Mouse (Mus musculus): ENCODE data around the gene Zfp775. TPM values are rescaled to one million over a fixed set of nuclear protein-coding genes. Genes with fewer than 3 reads are reported as not detected.
A peak's percentile ranks its signal among the peaks of the same experiment; 100 is the strongest.

The Zfp775 gene
- polyA plus RNA-seq, 1 experiment from 2014 or later: 7.4 TPM

DNA sequence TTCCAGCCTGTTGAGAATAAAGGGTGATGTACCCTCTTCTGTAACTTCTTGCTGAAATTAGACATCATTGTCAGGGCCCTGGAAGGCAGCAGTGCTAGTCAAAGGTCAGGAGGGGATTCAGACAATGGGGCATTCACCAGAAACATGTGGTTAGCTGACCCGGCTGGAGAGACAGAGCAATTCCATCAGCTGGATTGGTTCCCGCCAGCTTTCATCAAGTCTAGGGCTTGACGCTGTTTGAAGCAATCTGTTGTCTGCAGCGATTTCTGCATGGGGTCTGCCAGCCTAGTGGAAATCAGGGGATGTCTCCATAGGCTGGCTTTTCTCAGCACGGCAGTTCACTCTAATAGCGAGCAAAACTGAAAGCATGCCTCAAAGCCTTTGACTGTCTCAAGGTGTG lies 34.7 kb downstream of the Zfp775 start:
- WGBS: 24% methylated on average over 6 of the region's 6 CpGs

DNA sequence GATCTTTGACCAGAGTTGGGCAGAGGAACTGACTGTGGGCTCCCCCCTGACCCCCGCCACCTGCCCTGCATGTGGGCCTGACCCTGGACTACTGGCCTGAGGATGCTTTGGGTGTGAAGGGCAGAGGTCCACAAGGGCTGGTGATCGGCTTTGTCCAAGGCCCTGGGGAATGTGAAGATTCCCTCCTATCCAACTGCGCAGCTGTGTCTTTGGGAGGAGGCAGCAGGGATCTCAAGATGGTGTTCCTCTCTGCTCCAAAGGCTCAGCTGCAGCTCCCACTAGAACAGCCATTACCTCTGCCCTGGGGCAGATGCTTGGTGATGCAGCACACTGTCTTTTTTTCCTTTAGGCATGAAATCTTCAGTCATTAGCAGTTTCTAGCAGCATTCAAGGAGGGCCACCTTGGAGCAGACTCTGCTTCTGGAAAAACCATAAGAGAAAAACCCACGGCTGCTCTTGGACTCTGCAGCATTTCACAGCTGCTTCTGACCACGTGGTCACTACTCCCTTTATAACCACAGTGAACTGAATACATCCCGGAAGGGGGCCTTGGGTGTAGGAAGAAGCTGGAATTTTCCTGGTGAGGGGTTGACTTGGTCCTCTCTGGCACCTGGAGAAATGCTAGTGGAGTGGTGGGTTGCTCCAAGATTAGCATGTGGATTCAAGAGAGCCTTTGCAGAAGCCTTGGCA lies 36.1 kb downstream of the Zfp775 start:
- Histone ChIP-seq H3K4me2 (ENCODE audit: low read depth, low read length) (no peak overlapping the region), H3K36me3 (replicated peaks; ENCODE audit: control insufficient read depth, insufficient read depth, low read depth, low read length) (no peaks in the 10 kb centered on the region), H3K9ac (replicated peaks; ENCODE audit: low read length) (no peak overlapping the region), H3K4me1 (ENCODE audit: control insufficient read depth, insufficient read depth, low read length) (no peaks in the 10 kb centered on the region), H3K4me3 (ENCODE audit: low read depth, low read length) (no peak overlapping the region), H3K27me3 (ENCODE audit: control insufficient read depth, insufficient read depth, low read length) (no peaks in the 10 kb centered on the region), H3K27ac (replicated peaks; ENCODE audit: low read depth, low read length) (no peak overlapping the region), H3K9me3 (replicated peaks; ENCODE audit: control insufficient read depth, low read length) (no peaks in the 10 kb centered on the region)
- DNase-seq (ENCODE audit: low spot score) (no peak), ATAC-seq (replicated peaks; ENCODE audit: insufficient number of reproducible peaks, low FRiP score, low TSS enrichment, low read depth) (no peak)
- 61% methylated on average over 6 of the region's 6 CpGs for WGBS

More for the DNA sequence above, 34.7 kb downstream of the Zfp775 start:
- DNase-seq (ENCODE audit: low spot score) (no peak), ATAC-seq (replicated peaks; ENCODE audit: insufficient number of reproducible peaks, low FRiP score, low TSS enrichment, low read depth) (no peak)
- H3K4me1 ChIP-seq (ENCODE audit: control insufficient read depth, insufficient read depth, low read length): no peaks in the 10 kb centered on the region
- no peaks in the 10 kb centered on the region for H3K36me3 ChIP-seq (replicated peaks; ENCODE audit: control insufficient read depth, insufficient read depth, low read depth, low read length)
- H3K27me3 ChIP-seq (ENCODE audit: control insufficient read depth, insufficient read depth, low read length): no peaks in the 10 kb centered on the region
- no peak overlapping the region for H3K9ac ChIP-seq (replicated peaks; ENCODE audit: low read length)
- H3K9me3 ChIP-seq (replicated peaks; ENCODE audit: control insufficient read depth, low read length): no peaks in the 10 kb centered on the region
- no peak overlapping the region for H3K4me3 ChIP-seq (ENCODE audit: low read depth, low read length)
- H3K27ac ChIP-seq (replicated peaks; ENCODE audit: low read depth, low read length): no peak overlapping the region
- H3K4me2 ChIP-seq (ENCODE audit: low read depth, low read length): no peak overlapping the region

DNA sequence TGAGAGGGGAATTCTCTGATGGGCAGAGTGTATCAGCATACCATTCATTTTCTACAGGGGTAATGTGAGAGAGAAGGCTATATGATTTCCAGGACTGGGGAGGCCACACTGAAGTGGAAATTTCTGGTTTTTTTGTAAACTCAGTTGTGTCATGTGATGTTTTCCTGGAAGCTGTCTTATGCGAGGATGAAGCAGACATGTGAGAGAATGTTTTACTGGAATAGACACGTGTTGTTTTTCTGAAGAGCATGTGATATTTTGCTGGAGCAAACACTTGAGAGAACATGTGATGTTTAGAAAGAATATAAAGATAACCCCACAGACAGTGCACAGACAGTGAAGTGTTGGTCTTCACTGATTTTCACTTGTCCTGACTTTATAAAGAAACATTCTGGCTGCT lies 36.7 kb downstream of the Zfp775 start:
- Histone ChIP-seq H3K4me2 (ENCODE audit: low read depth, low read length) (no peak overlapping the region), H3K27ac (replicated peaks; ENCODE audit: low read depth, low read length) (no peak overlapping the region), H3K27me3 (ENCODE audit: control insufficient read depth, insufficient read depth, low read length) (no peaks in the 10 kb centered on the region), H3K9ac (replicated peaks; ENCODE audit: low read length) (no peak overlapping the region), H3K4me3 (ENCODE audit: low read depth, low read length) (no peak overlapping the region), H3K4me1 (ENCODE audit: control insufficient read depth, insufficient read depth, low read length) (no peaks in the 10 kb centered on the region), H3K36me3 (replicated peaks; ENCODE audit: control insufficient read depth, insufficient read depth, low read depth, low read length) (no peaks in the 10 kb centered on the region), H3K9me3 (replicated peaks; ENCODE audit: control insufficient read depth, low read length) (no peaks in the 10 kb centered on the region)
- no peak for ATAC-seq (replicated peaks; ENCODE audit: insufficient number of reproducible peaks, low FRiP score, low TSS enrichment, low read depth)
- DNase-seq (ENCODE audit: low spot score): no peak
- 80% methylated on average over 2 of the region's 2 CpGs for WGBS

DNA sequence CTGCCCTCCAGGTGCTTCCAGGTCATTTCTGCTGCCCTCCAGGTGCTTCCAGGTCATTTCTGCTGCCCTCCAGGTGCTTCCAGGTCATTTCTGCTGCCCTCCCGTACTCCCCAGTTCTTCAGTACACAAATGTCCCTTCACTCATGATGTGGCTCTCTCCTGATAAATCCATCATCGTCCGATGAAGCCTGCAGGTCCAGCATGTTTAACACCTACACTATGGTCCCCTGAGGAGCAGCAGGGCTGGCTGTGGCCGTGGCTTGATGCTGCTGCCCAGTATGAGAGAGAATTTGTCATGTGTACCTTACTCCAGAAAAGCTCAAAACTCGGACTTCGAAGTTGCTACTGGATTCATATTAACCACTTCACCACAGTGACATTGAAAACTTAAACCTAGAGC lies 39.5 kb downstream of the Zfp775 start:
- no peaks in the 10 kb centered on the region for H3K27me3 ChIP-seq (ENCODE audit: control insufficient read depth, insufficient read depth, low read length)
- H3K4me1 ChIP-seq (ENCODE audit: control insufficient read depth, insufficient read depth, low read length): no peaks in the 10 kb centered on the region
- DNase-seq (ENCODE audit: low spot score) (no peak), ATAC-seq (replicated peaks; ENCODE audit: insufficient number of reproducible peaks, low FRiP score, low TSS enrichment, low read depth) (no peak)
- H3K27ac ChIP-seq (replicated peaks; ENCODE audit: low read depth, low read length): no peak overlapping the region
- H3K9ac ChIP-seq (replicated peaks; ENCODE audit: low read length): no peak overlapping the region
- no peak overlapping the region for H3K4me2 ChIP-seq (ENCODE audit: low read depth, low read length)
- no peaks in the 10 kb centered on the region for H3K36me3 ChIP-seq (replicated peaks; ENCODE audit: control insufficient read depth, insufficient read depth, low read depth, low read length)
- 65% methylated on average over 6 of the region's 6 CpGs for WGBS
- H3K4me3 ChIP-seq (ENCODE audit: low read depth, low read length): no peak overlapping the region
- H3K9me3 ChIP-seq (replicated peaks; ENCODE audit: control insufficient read depth, low read length): no peaks in the 10 kb centered on the region

DNA sequence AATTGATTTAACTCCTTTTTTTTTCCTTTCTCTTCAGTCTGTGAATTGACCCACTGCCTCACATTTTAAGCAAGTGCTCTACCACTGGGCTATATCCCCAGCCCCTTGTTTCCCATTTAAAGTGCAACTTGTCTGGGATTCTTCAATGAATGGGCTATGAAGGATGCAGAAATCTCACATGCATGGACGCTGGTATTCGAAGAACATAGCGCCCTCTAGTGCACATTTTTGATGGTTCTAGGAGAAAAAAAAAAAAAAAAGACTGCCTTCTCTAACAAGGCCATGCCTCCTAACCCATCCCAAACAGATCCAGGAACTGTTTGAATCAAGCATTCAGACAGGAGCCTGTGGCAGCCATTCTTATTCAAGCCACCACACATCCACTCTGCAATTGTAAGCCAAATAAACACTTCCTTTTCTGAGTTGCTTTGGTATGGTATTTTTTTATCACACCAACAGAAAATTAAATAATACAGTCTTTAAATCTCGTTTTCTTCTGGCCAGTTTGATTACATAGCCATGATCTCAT lies 41.0 kb downstream of the Zfp775 start:
- no peaks in the 10 kb centered on the region for H3K36me3 ChIP-seq (replicated peaks; ENCODE audit: control insufficient read depth, insufficient read depth, low read depth, low read length)
- DNase-seq (ENCODE audit: low spot score): peak; percentile 88
- no peaks in the 10 kb centered on the region for H3K9me3 ChIP-seq (replicated peaks; ENCODE audit: control insufficient read depth, low read length)
- WGBS: 23% methylated on average over 4 of the region's 4 CpGs
- H3K4me1 ChIP-seq (ENCODE audit: control insufficient read depth, insufficient read depth, low read length): no peaks in the 10 kb centered on the region
- no peaks in the 10 kb centered on the region for H3K27me3 ChIP-seq (ENCODE audit: control insufficient read depth, insufficient read depth, low read length)
- no peak overlapping the region for H3K9ac ChIP-seq (replicated peaks; ENCODE audit: low read length)
- no peak overlapping the region for H3K4me2 ChIP-seq (ENCODE audit: low read depth, low read length)
- H3K27ac ChIP-seq (replicated peaks; ENCODE audit: low read depth, low read length): no peak overlapping the region
- H3K4me3 ChIP-seq (ENCODE audit: low read depth, low read length): no peak overlapping the region
- ATAC-seq (replicated peaks; ENCODE audit: insufficient number of reproducible peaks, low FRiP score, low TSS enrichment, low read depth): no peak

DNA sequence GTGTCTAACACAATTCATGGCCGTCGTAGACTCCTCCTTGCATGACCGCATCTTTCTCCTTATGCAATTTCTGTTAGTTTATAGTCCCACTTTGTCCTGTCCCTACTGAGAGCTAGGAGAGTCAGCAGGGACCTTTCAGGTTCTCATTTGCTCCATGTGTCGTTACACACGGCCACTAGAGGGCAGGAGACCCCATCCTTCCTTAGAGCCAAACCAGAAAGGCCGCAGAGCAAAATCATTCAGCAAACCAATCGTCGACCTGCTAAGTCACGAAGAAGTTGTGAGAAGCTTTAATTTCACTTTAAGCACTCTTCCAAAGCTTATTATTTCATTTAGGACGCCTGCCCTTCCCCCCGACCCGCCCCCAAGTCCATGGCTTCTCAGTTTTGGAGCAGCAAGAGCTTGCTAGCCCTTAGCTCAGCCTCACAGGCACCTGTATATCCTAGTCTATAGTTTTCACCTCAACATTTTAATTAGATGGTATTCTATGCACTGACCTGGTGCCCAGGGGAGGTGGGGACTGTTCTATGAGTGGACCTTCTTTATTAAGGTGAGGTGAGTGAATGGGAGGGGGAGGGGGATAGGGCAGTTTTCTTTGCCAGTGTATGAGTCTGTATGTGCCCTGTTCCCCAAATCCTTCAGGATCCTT lies 43.9 kb downstream of the Zfp775 start:
- no peaks in the 10 kb centered on the region for H3K27me3 ChIP-seq (ENCODE audit: control insufficient read depth, insufficient read depth, low read length)
- H3K4me2 ChIP-seq (ENCODE audit: low read depth, low read length): no peak overlapping the region
- H3K27ac ChIP-seq (replicated peaks; ENCODE audit: low read depth, low read length): no peak overlapping the region
- no peaks in the 10 kb centered on the region for H3K36me3 ChIP-seq (replicated peaks; ENCODE audit: control insufficient read depth, insufficient read depth, low read depth, low read length)
- H3K4me1 ChIP-seq (ENCODE audit: control insufficient read depth, insufficient read depth, low read length): no peaks in the 10 kb centered on the region
- no peak overlapping the region for H3K4me3 ChIP-seq (ENCODE audit: low read depth, low read length)
- DNase-seq (ENCODE audit: low spot score) (peak; percentile 84), ATAC-seq (replicated peaks; ENCODE audit: insufficient number of reproducible peaks, low FRiP score, low TSS enrichment, low read depth) (no peak; the same call in 1 of the 2 replicates)
- no peaks in the 10 kb centered on the region for H3K9me3 ChIP-seq (replicated peaks; ENCODE audit: control insufficient read depth, low read length)
- WGBS: 15% methylated on average over 12 of the region's 12 CpGs
- no peak overlapping the region for H3K9ac ChIP-seq (replicated peaks; ENCODE audit: low read length)

DNA sequence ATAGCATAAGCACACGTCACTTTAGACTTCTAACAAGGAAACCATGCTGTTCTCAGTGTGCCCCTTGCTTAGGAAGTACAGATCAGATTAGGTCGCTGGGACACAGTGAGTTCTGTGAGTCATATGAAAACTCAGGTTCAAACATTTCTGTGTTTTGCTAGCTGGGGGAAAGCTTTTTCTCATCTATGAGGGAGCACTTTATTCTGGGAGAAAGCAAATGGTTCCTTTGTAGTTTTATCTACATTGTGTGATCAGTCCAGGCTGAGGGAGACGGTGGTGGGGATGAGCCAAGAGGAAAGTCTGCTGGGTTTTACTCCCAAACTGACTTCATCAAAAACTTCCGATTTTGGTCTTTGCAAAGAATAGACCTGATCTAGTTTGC lies 44.4 kb downstream of the Zfp775 start:
- H3K27me3 ChIP-seq (ENCODE audit: control insufficient read depth, insufficient read depth, low read length): no peaks in the 10 kb centered on the region
- no peak overlapping the region for H3K27ac ChIP-seq (replicated peaks; ENCODE audit: low read depth, low read length)
- no peaks in the 10 kb centered on the region for H3K4me1 ChIP-seq (ENCODE audit: control insufficient read depth, insufficient read depth, low read length)
- H3K4me3 ChIP-seq (ENCODE audit: low read depth, low read length): no peak overlapping the region
- no peaks in the 10 kb centered on the region for H3K9me3 ChIP-seq (replicated peaks; ENCODE audit: control insufficient read depth, low read length)
- no peak overlapping the region for H3K9ac ChIP-seq (replicated peaks; ENCODE audit: low read length)
- DNase-seq (ENCODE audit: low spot score): no peak
- H3K36me3 ChIP-seq (replicated peaks; ENCODE audit: control insufficient read depth, insufficient read depth, low read depth, low read length): no peaks in the 10 kb centered on the region
- H3K4me2 ChIP-seq (ENCODE audit: low read depth, low read length): no peak overlapping the region
- 82% methylated on average over 4 of the region's 4 CpGs for WGBS
- no peak for ATAC-seq (replicated peaks; ENCODE audit: insufficient number of reproducible peaks, low FRiP score, low TSS enrichment, low read depth)

DNA sequence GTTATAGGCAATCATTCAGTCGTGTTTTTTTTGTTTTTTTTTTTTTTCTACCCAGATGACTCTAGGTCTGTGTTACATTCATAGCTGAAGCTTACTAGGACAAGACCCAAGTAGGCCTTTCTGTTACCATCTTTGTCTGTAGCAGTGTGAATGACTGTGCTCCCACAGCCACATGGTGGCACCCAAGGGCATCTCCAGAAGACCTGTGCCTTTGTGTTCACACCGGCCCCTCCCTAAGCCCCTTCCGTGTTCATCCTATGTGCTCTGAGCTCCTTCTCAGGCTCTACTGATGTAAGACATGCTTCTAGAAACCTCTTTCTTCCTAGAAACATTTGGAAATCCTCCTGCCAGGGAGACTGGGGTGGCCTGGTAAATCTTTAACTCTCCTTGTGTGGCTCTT lies 45.1 kb downstream of the Zfp775 start, which contains the start of gene Gimap8:
Gene Gimap8 (plus strand): TSS at position 240 of the 400 bp plus-strand sequence.
- H3K9ac ChIP-seq (replicated peaks; ENCODE audit: low read length): no peak within 1 kb of the TSS
- no peaks in the 10 kb centered on the region for H3K4me1 ChIP-seq (ENCODE audit: control insufficient read depth, insufficient read depth, low read length)
- H3K4me3 ChIP-seq (ENCODE audit: low read depth, low read length): no peak within 1 kb of the TSS
- no peaks in the 10 kb centered on the region for H3K27me3 ChIP-seq (ENCODE audit: control insufficient read depth, insufficient read depth, low read length)
- DNase-seq (ENCODE audit: low spot score) (no peak), ATAC-seq (replicated peaks; ENCODE audit: insufficient number of reproducible peaks, low FRiP score, low TSS enrichment, low read depth) (no peak)
- H3K4me2 ChIP-seq (ENCODE audit: low read depth, low read length): no peak within 1 kb of the TSS
- WGBS: 43% methylated on average over 3 of the region's 3 CpGs
- no peak within 1 kb of the TSS for H3K27ac ChIP-seq (replicated peaks; ENCODE audit: low read depth, low read length)
- H3K9me3 ChIP-seq (replicated peaks; ENCODE audit: control insufficient read depth, low read length): no peaks in the 10 kb centered on the region
- no peaks in the 10 kb centered on the region for H3K36me3 ChIP-seq (replicated peaks; ENCODE audit: control insufficient read depth, insufficient read depth, low read depth, low read length)

All from embryonic facial prominence, embryonic 11.5 days (tissue).